Mouse (Mus musculus) megakaryocyte, embryonic 14.5 days (primary cell): ENCODE measurements around the gene Pcna. TPM values are rescaled to one million over a fixed set of nuclear protein-coding genes. Genes with fewer than 3 reads are reported as not detected.

ENCODE experiments used
- H3K27me3 ChIP-seq: replicated peaks from 2 replicates; pipeline ENCODE3; 2012; ENCODE audit warnings: inconsistent platforms
- H3K36me3 ChIP-seq: replicated peaks from 2 replicates; pipeline ENCODE3; 2012; ENCODE audit warnings: low read length, inconsistent platforms, mixed read lengths
- H3K4me1 ChIP-seq: 2 replicates; pipeline ENCODE4 v1.6.1; 2012; ENCODE audit warnings: inconsistent platforms
- H3K4me3 ChIP-seq: replicated peaks from 2 replicates; pipeline ENCODE3; 2012; ENCODE audit warnings: moderate library complexity, mild to moderate bottlenecking, inconsistent platforms
- H3K9me3 ChIP-seq: 2 replicates; pipeline ENCODE4 v1.6.1; 2012; ENCODE audit warnings: inconsistent platforms
- FLI1 ChIP-seq: IDR thresholded peaks from 2 replicates; pipeline ENCODE4 v1.6.1; 2012; ENCODE audit warnings: low read length, inconsistent platforms, mixed read lengths
- GATA1 ChIP-seq: IDR thresholded peaks from 3 replicates; pipeline ENCODE4 v1.6.1; 2012; ENCODE audit warnings: mixed read lengths, low read length, inconsistent platforms, borderline replicate concordance
- polyA plus RNA-seq: library from polyadenylated mRNA; stranded (reverse); fragments of >175 nt; gene quantifications from 2 replicates; pipeline ENCODE4 v1.2.3, GENCODE M21; 2012; ENCODE audit warnings: low replicate concordance; ENCODE audit not compliant: insufficient read depth

Pcna gene
- polyA plus RNA-seq, 1 experiment = 19.1 TPM

GRCm38 (mm10) chr2:132206316-132206881 is 46.7 kb downstream of the Pcna start:
- Histone ChIP-seq H3K4me1 (peaks cover 13% of the 10 kb centered on the region), H3K27me3 (peaks cover 4% of the 10 kb centered on the region), H3K4me3 (no peak overlapping the region), H3K36me3 (no peaks in the 10 kb centered on the region), H3K9me3 (no peaks in the 10 kb centered on the region)
- TF ChIP-seq GATA1 (no peak), FLI1 (no peak)

- no peak for TF ChIP-seq FLI1
- TF ChIP-seq GATA1 = no peak
- H3K36me3 ChIP-seq = no peaks in the 10 kb centered on the region
- H3K27me3 ChIP-seq = peaks cover 6% of the 10 kb centered on the region
- H3K4me3 ChIP-seq = no peak overlapping the region
- H3K9me3 ChIP-seq = no peaks in the 10 kb centered on the region
- H3K4me1 ChIP-seq = peaks cover 11% of the 10 kb centered on the region
These were observed 47.6 kb downstream of the Pcna start for GRCm38 (mm10) chr2:132205549-132205948.

- Histone ChIP-seq H3K9me3 (no peaks in the 10 kb centered on the region), H3K4me3 (no peak overlapping the region), H3K27me3 (peaks cover 2% of the 10 kb centered on the region), H3K4me1 (peaks cover 11% of the 10 kb centered on the region), H3K36me3 (no peaks in the 10 kb centered on the region)
- no peak for TF ChIP-seq FLI1
- no peak for TF ChIP-seq GATA1
These were observed 49.3 kb downstream of the Pcna start for GRCm38 (mm10) chr2:132203773-132204172.

- H3K27me3 ChIP-seq = peaks cover 4% of the 10 kb centered on the region
- no peaks in the 10 kb centered on the region for H3K36me3 ChIP-seq
- H3K9me3 ChIP-seq = no peaks in the 10 kb centered on the region
- no peak overlapping the region for H3K4me3 ChIP-seq
- TF ChIP-seq GATA1 = no peak
- no peak for TF ChIP-seq FLI1
- peaks cover 8% of the 10 kb centered on the region for H3K4me1 ChIP-seq
These were observed 49.9 kb downstream of the Pcna start for GRCm38 (mm10) chr2:132203186-132203585.

Other genes starting within 250 kb of the Pcna start
- gene Rassf2, start 223.1 kb downstream of the Pcna start, polyA plus RNA-seq = 2.8 and 5.4 TPM in 2 replicates
- 0.23 TPM in 1 of 2 replicates, not detected in the other for gene Slc23a2, start 108.2 kb downstream of the Pcna start, polyA plus RNA-seq
- 23.1 and 24.3 TPM in 2 replicates for gene Tmem230, start 5.5 kb downstream of the Pcna start, polyA plus RNA-seq
- 13.8 and 21.9 TPM in 2 replicates for gene Cds2, start 9.8 kb upstream of the Pcna start, polyA plus RNA-seq
- gene Prokr2, start 132.1 kb upstream of the Pcna start, polyA plus RNA-seq = 0.10 TPM in 1 of 2 replicates, not detected in the other